Mouse (Mus musculus): ENCODE data around the gene Fam204a.

GRCm38 (mm10) chr19:60225899-60226844, at the start of gene Fam204a:
- no peak for TF ChIP-seq CTCF (IDR thresholded peaks at IDR 0.05; ENCODE audit: extremely low read depth, insufficient read length, insufficient replicate concordance, low read depth, low read length)
- peak; percentile 84 for TF ChIP-seq POLR2A (IDR thresholded peaks at IDR 0.05; ENCODE audit: low read depth, low read length)
